Mouse (Mus musculus) lung, postnatal 36 days (tissue): ENCODE data around the gene Atp7a.
"Not testable (repeated sequence)": the region's sequence is repeated elsewhere in the genome, so short reads cannot be mapped to it uniquely, and the experiment has no call there.

Experiments
- DNase-seq: peaks from one replicate; pipeline ENCODE4 v3.0.0; 2022; ENCODE audit warnings: mixed read lengths

Gene Atp7a

GRCm38 (mm10) chrX:106026418-106027342 lies at the start of gene Atp7a:
Atp7a (plus strand) TSS chrX:106027276.
- peak; percentile 95 for DNase-seq

DNA sequence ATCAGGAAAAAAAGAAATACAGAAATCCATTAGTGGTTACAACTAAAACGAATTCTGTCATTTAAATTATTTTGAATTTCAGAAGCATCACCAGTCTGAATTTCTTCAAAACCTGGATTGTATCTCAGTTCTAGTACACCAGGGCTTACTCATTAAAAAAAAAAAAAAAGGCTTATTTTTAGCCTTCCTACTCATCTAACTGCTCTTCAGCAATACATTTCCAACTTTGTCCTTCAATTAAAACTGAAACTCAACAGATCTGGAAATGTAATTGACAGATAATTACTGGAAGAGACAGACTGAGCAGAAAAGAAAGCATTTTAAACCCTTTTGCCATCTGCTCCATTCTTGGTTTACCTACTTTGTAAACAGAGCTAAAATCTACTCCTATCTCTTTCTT lies 25.5 kb upstream of the Atp7a start:
- no peak for DNase-seq

- DNase-seq = no peak
Observed at GRCm38 (mm10) chrX:106010762-106011161, 16.3 kb upstream of the Atp7a start.

GRCm38 (mm10) chrX:106011465-106012159 lies 15.5 kb upstream of the Atp7a start, which contains the start of gene Magt1:
Magt1 (minus strand) TSS chrX:106011906.
- peak; percentile 92 for DNase-seq

DNA sequence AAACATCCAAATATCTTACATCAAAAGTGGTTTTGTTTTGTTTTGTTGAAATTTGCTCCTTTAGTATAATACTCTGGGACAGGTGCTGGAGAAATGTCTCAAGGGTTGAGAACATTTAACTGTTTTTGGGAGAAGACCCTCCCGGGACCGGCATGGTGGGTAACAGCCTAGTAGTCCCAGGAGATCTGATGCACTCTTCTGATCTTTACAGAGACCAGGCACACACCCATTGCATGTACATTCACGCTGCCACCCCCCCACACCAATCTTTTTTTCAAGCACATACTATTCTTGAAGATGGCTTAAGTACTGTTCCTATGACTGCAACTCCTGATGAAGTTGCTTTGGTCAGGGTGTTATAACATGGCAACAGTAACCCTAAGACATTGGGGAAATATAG lies 14.5 kb upstream of the Atp7a start:
- DNase-seq = no peak

- peak; percentile 83 for DNase-seq
Observed at GRCm38 (mm10) chrX:106013217-106013616, 13.9 kb upstream of the Atp7a start.

DNA sequence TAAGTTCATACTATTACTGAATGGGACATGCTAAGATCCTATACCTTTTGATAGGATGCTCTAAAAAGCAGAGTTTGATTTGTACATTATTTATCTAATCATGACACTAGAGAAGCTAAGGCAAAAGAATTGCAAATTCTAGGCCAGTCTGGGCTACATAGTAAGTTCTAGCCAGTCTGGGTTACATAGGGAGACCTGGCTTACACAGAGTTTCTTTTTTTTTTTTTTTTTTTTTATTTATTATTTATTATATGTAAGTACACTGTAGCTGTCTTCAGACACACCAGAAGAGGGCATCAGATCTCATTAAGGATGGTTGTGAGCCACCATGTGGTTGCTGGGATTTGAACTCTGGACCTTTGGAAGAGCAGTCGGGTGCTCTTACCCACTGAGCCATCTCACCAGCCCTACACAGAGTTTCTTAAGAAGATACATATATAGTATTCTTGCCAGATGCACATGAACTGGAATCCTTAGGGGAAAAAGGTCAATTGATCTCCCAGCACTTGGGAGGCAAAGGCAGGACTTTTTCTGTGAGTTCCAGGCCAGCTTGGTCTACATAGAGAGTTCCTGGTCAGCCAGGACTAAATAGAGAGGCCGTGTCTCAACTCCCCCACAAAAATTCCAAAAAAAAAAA lies 12.2 kb upstream of the Atp7a start:
- not testable (repeated sequence) for DNase-seq

GRCm38 (mm10) chrX:106015571-106016322 lies 11.3 kb upstream of the Atp7a start, which contains the start of gene Cox7b:
Cox7b (plus strand) TSS chrX:106015700.
- peak; percentile 92 for DNase-seq

GRCm38 (mm10) chrX:106017102-106017501 lies 10.0 kb upstream of the Atp7a start:
- DNase-seq = no peak

DNA sequence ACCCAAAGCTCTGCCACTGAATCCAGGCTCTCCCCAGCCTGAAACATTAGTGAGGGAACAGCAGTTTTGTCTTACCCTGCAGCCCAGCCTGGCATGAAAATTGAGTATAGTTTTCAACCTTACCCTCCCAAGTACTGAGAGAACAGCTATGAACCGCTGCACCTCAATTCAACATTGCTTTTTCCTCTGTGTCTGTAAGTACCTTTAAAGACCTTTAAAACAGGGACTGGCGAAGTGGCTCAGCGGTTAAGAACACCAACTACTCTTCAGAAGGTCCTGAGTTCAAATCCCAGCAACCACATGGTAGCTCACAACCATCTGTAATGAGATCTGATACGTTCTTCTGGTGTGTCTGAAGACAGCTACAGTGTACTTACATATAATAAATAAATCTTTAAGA lies 9.6 kb upstream of the Atp7a start:
- DNase-seq = no peak

DNA sequence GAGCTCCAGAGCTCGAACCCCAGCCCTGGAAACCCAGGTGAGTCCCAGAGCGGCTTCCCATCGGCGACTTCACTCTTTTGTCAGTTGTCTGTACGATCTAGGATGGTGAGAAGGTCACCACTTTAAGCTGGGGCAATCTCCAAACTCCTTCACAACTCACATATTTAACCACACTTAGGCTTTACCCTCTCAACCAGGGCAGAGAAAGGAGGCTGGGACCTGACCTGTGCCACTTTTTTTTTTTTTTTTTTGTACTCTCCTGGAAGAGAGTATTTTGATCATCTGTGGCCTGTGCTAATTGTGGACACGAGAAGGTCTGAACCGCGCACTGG lies 233 bp downstream of the Atp7a start:
- DNase-seq = no peak

- DNase-seq = no peak
Observed at GRCm38 (mm10) chrX:106030176-106030575, 3.1 kb downstream of the Atp7a start.

- DNase-seq = no peak
Observed at GRCm38 (mm10) chrX:106031124-106031523, 4.0 kb downstream of the Atp7a start.

GRCm38 (mm10) chrX:106035727-106036126 lies 8.7 kb downstream of the Atp7a start:
- DNase-seq = no peak

DNA sequence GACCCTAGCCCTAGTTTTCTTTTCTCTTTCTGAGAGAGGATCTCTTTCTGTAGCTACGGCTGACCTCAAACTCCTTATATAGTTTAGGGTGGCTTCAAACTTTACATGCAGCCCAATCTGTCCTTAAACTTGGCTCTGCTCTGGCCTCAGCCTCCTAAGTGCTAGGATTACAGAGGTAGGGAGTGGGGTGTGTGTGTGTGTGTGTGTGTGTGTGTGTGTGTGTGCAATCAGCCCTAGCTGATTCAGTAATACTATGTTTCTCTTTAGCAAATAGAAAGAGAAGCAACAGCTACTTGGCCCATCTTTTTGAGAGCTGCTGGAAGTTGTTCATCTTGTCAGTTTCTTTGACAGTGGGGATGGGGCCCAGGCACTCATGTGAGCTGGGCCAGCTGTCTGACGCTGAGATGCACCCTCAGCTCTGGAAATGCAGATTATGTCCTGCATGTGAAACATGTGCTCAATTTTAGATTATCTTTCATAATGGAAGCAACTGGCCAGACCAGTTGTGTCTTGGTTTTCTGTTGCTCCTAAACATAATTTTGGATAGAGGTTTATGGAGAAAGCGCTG lies 10.2 kb downstream of the Atp7a start:
- no peak for DNase-seq

- DNase-seq = peak; percentile 61
Observed at GRCm38 (mm10) chrX:106043863-106044617, 17.0 kb downstream of the Atp7a start.

- peak; percentile 57 for DNase-seq
Observed at GRCm38 (mm10) chrX:106045455-106045854, 18.4 kb downstream of the Atp7a start.

DNA sequence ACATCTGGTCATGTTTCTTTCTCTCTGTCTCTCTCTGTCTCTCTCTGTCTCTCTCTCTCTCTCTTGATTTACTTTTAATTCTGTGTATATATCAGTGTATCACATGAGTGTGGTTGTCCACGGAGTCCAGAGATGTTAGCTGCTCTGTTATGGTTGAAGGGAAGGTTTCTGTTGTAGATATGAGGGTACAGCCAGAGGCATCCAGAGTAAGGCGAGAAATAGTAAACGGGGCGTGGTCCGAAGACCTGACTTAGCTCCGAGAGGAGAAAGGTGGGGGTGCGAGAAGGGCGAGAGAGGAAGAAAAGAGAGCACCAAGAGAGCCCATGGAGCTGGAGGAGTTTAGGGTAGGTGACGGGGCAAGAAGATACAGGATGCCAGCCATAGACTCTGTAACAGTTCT lies 18.9 kb downstream of the Atp7a start:
- no peak for DNase-seq

GRCm38 (mm10) chrX:106048191-106048590 lies 21.1 kb downstream of the Atp7a start:
- no peak for DNase-seq

GRCm38 (mm10) chrX:106077858-106078257 lies 50.8 kb downstream of the Atp7a start:
- DNase-seq = not testable (repeated sequence)

DNA sequence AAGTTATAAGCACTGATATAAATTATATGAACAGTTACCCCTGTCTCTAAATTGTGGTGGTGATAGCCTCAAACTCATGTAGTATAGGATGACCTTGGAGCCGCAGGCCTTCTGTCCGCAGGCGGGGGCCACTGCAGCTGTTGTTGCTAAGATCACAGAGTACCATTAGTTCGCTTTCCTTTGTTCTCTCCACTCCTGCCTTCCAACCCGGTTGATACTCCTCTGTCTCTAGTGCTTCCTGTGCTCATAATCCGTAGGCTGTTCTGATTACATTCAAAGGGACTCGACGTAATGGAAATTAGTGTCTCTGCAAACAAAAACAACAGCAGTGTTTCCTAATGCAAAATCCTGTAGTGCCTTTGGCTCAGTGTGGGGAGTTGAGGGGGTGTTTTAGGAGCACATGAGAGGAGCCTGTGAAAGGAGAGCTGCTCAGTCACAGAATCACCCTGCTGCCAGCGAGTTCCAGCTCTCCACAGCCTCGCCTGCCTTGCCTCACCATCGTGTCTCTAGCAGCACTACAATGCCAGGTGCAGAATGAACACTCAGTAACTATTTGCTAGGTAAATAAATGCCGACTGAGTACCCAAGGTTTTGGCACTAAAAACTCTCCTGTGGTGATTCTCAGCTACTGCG lies 53.9 kb downstream of the Atp7a start:
- peak; percentile 47 for DNase-seq
